Mouse (Mus musculus) forebrain, embryonic 13.5 days (tissue): ENCODE data around the gene Cd69. TPM values are rescaled to one million over a fixed set of nuclear protein-coding genes. Genes with fewer than 3 reads are reported as not detected.
A peak's percentile ranks its signal among the peaks of the same experiment; 100 is the strongest.

Experiments used
- ATAC-seq: fragments of 200-750 bp; cut with Nextera tagmentation; 2 replicates; pipeline ENCODE4 v1.8.0; 2017
- H3K27ac ChIP-seq: fragments of 300-500 bp; sonication (generic); 2 replicates; pipeline ENCODE4 v1.5.1; 2015; ENCODE audit warnings: inconsistent platforms, mild to moderate bottlenecking, moderate library complexity
- H3K27me3 ChIP-seq: fragments of 300-500 bp; sonication (generic); 2 replicates; pipeline ENCODE4 v1.6.1; 2015; ENCODE audit warnings: mild to moderate bottlenecking, inconsistent platforms
- H3K36me3 ChIP-seq: fragments of 300-500 bp; sonication (generic); 2 replicates; pipeline ENCODE4 v1.6.1; 2015; ENCODE audit warnings: mild to moderate bottlenecking, inconsistent platforms; ENCODE audit not compliant: poor library complexity, severe bottlenecking
- H3K4me1 ChIP-seq: fragments of 300-500 bp; sonication (generic); 2 replicates; pipeline ENCODE4 v1.6.1; 2015; ENCODE audit warnings: inconsistent platforms
- H3K4me2 ChIP-seq: fragments of 300-500 bp; sonication (generic); 2 replicates; pipeline ENCODE4 v1.6.1; 2015; ENCODE audit warnings: inconsistent platforms, mild to moderate bottlenecking, moderate library complexity
- H3K4me3 ChIP-seq: fragments of 300-500 bp; sonication (generic); 2 replicates; pipeline ENCODE4 v1.5.1; 2015; ENCODE audit warnings: mild to moderate bottlenecking, inconsistent platforms
- H3K9ac ChIP-seq: fragments of 300-500 bp; sonication (generic); 2 replicates; pipeline ENCODE4 v1.6.1; 2015; ENCODE audit warnings: mild to moderate bottlenecking, inconsistent platforms
- H3K9me3 ChIP-seq: fragments of 300-500 bp; sonication (generic); replicated peaks from 2 replicates; pipeline ENCODE4 v1.6.1; 2016; ENCODE audit warnings: inconsistent platforms
- WGBS: fragments of 180-500 bp; shearing (Covaris S2); methylation state at CpG from one replicate; pipeline ENCODE4 v1.1.7; 2015; 5-methylcytosine and 5-hydroxymethylcytosine counted together
- polyA plus RNA-seq: library from polyadenylated mRNA; unstranded; fragments of >200 nt; fragmentation: Nextera tagmentation; extraction: Ambion mirVana; gene quantifications from 2 replicates; pipeline ENCODE4 v1.2.1, GENCODE M21; 2015

Cd69 gene
- polyA plus RNA-seq, 1 experiment from 2014 or later, result not detected

DNA sequence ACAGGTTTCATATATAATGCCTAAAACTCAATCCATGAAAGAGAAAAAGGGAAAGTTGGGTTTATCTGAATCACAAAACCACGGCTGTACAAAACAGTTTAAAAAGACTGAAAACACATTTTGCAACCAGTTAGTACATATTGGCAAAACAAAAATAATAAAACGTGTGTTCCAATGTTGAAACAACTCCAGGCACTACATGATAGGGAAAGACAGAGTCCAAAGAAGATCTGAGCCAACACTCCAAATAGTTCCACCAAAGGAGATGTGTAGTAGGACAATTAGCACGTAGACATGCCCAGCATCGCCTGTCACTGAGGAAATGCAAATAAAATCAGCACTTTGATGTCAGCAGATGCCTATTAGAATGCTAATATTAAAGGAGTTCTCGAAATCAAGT lies 33.8 kb downstream of the Cd69 start:
- H3K4me3 ChIP-seq, result no peak overlapping the region
- no peak overlapping the region for H3K4me2 ChIP-seq
- H3K27ac ChIP-seq, result no peak overlapping the region
- no peaks in the 10 kb centered on the region for H3K27me3 ChIP-seq
- H3K9ac ChIP-seq, result no peak overlapping the region
- H3K9me3 ChIP-seq, result no peaks in the 10 kb centered on the region
- ATAC-seq, result no peak
- H3K36me3 ChIP-seq, result no peaks in the 10 kb centered on the region
- 0 out of 2 replicates have a peak, but pooled peaks cover 3% of the 10 kb centered on the region for H3K4me1 ChIP-seq
- WGBS, result 70% methylated on average over 5 of the region's 5 CpGs

DNA sequence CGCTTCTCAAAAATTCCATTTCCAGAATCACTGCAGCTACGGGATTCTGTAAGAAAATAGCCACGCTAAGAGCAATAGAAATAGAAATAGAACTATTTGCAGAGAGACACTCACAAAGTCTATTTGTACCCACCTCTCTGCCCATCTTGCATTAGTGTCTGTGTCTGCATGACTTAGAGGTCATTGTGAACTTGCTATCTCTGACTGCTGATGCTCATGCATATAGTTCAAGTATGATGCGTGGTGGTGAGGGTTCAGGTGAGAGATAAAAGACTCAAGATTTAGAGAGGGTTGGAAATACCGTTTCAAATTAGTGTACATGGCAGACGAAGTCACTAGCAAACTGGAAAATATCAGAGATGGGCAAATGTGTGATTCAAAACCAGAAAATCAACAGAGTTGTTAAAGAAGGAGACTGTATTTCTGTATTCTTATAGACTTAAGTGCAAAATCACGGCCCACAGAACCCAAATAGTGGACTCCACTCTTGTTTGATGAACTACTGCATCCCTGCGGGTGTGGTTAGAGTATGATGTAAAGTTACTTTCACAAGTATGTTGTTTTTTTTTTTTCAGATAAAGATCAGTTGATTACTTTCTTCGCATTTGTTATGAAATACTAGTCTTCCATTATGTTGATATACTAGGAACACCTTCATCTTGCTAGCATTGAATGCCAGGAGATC lies 35.5 kb downstream of the Cd69 start:
- Histone ChIP-seq H3K4me2 (no peak overlapping the region), H3K36me3 (no peaks in the 10 kb centered on the region), H3K4me1 (0 out of 2 replicates have a peak, but pooled peaks cover 3% of the 10 kb centered on the region), H3K4me3 (no peak overlapping the region), H3K27me3 (no peaks in the 10 kb centered on the region), H3K9ac (no peak overlapping the region), H3K9me3 (no peaks in the 10 kb centered on the region), H3K27ac (no peak overlapping the region)
- ATAC-seq, result no peak
- 89% methylated on average over 9 of the region's 9 CpGs for WGBS

DNA sequence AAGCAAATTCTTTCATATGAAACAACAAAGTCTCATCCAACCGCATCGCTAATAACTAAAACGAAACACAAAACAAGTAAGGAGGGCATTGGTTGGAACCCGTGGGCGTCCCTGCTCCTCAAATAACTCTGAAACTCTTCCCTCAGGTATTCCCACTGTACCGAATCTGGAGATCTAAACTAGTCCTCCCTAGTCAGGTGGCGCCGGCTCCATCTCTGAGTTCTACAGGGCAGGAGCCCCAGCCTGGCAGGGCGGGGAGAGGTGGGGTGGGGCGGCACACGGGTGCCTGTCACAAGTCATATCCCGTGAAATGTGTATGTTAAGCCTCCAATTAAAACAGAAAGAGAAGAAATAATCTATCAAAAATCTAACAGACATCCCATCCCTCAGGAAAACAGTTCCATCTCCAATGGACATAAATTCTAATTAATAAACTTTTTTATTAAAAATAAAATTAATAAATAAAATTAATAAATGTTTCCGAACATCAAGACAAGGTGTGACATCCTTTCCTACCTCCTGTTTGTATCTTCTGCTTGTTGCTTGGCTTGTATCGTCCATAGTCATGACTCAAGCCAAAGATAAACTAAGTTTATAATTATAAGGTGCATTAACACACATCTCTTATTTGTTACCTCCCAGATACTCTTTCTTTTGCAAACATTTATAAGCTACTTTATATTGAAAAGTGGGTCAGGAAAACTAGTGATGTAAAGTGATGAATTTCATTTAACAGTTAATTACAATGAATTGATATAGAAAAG lies 36.8 kb downstream of the Cd69 start:
- Histone ChIP-seq H3K4me3 (peak overlapping the region; percentile 50), H3K9ac (peak overlapping the region; percentile 43)
- 12% methylated on average over 14 of the region's 14 CpGs for WGBS

DNA sequence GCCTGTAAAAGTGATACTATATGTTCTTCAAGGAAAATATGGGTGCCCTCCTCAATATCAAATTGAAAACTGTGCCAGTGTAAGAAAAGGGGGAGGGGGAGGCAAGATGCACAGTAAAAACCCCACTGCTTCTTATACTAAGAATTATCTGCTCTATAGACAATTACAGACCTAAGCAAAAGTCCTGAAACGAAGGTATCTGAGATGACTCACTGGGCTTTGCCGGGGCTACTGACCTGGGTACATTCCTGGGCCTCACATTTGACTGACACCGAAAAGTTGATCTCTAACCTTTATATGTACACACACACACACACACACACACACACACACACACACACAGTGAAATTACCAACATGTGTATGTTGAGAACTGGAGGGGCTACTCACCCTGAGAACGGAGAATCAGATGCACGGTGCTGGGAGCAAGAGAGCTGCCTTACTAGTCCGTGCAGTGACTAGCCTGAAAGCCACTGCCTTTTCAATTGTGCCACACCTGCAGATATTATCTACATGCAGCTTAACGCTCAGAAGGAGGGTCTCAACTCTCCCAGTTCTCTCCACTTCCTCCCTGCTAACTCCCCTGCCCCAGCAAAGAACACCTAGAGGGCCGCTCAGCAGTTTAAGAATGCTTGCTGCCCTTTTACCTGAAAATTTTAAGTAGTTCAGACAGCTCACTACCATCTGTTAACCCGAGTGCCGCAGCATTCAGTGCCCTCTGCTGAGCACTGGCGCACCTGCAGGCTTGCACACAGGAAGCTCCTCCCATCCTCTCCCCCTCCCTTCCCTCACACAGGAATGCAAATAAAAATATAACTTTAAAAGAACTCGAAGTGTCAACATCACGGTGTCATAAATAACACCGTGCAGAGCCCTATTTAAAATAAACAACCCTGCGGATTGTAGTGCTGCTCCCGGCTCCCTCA lies 37.6 kb downstream of the Cd69 start:
- H3K9ac ChIP-seq, result peak overlapping the region; percentile 43
- ATAC-seq, result peak; percentile 96
- 21% methylated on average over 16 of the region's 16 CpGs for WGBS
- no peaks in the 10 kb centered on the region for H3K27me3 ChIP-seq
- 0 out of 2 replicates have a peak, but pooled peaks cover 3% of the 10 kb centered on the region for H3K4me1 ChIP-seq
- no peaks in the 10 kb centered on the region for H3K9me3 ChIP-seq
- peak overlapping the region; percentile 50 for H3K4me3 ChIP-seq
- peak overlapping the region; percentile 67 for H3K4me2 ChIP-seq
- H3K36me3 ChIP-seq, result no peaks in the 10 kb centered on the region
- H3K27ac ChIP-seq, result no peak overlapping the region

More for the DNA sequence above, 36.8 kb downstream of the Cd69 start:
- no peaks in the 10 kb centered on the region for H3K9me3 ChIP-seq
- 0 out of 2 replicates have a peak, but pooled peaks cover 3% of the 10 kb centered on the region for H3K4me1 ChIP-seq
- H3K27ac ChIP-seq, result no peak overlapping the region
- no peaks in the 10 kb centered on the region for H3K27me3 ChIP-seq
- peak overlapping the region; percentile 67 for H3K4me2 ChIP-seq
- ATAC-seq, result peak; percentile 80
- H3K36me3 ChIP-seq, result no peaks in the 10 kb centered on the region

DNA sequence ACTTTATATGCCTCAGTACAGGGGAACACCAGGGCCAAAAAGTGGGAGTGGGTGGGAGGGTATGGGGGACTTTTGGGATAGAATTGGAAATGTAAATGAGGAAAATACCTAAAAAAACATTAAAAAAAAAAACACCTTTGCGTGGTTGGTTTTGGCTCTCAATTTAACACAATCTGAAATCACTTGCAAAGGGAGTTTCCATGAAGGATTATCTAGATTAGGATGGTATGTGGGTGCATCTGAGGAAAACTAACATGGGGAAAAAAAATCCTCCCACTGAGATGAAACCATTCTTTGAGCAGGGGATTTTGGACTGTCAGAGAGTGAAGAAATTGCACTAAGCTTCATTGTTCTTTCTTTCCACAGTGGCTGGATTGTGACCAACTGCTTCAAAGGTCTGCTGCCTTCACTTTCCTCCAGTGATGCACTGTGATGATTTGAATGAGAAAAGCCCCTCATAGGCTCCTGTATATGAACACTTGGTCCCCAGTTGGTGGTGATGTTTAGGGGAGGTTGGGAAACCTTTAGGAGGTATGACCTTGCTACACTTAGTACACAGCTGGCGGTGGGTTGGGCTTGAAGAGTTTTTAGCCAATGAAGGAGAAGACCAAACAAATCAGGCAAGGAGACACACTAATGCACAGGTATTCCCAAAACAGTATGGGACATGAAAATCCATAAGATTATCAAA lies 38.4 kb downstream of the Cd69 start:
- Histone ChIP-seq H3K4me3 (no peak overlapping the region), H3K27ac (no peak overlapping the region), H3K4me2 (no peak overlapping the region), H3K9ac (no peak overlapping the region), H3K9me3 (no peaks in the 10 kb centered on the region), H3K27me3 (no peaks in the 10 kb centered on the region), H3K4me1 (0 out of 2 replicates have a peak, but pooled peaks cover 3% of the 10 kb centered on the region), H3K36me3 (no peaks in the 10 kb centered on the region)
- no peak for ATAC-seq
- WGBS, result 85% methylated on average over 2 of the region's 2 CpGs

DNA sequence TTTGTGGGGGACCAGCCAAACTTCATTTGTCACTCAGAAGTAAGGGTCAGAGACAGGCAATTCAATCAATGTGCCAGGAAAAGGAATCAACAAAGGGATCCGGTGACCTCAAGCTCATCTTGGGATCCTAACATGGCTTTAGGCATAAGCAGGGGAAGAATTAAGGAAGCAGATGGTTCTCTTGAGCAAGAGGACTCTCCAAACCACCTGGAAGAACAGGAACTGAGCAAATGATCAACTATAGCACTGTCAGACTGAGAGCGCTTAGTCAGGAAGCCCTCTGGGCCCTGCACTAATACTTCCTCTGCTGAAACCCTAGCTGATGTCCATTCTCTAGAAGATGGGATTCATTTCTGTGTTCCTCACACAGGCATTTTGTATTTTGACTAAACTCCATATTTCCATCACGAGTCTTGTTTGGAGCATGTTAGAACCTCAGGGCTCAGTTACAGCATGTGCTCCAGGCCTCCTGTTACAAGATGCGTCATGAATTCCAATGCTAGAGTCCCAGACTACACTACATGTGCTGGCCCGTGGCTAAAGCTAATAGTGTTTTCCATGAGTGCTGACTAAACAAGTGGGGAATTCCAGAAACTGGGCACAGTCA lies 39.3 kb downstream of the Cd69 start:
- no peaks in the 10 kb centered on the region for H3K27me3 ChIP-seq
- H3K4me3 ChIP-seq, result no peak overlapping the region
- H3K9me3 ChIP-seq, result no peaks in the 10 kb centered on the region
- H3K36me3 ChIP-seq, result no peaks in the 10 kb centered on the region
- WGBS, result 92% methylated on average over 5 of the region's 5 CpGs
- ATAC-seq, result no peak
- H3K4me2 ChIP-seq, result no peak overlapping the region
- no peak overlapping the region for H3K27ac ChIP-seq
- 0 out of 2 replicates have a peak, but pooled peaks cover 3% of the 10 kb centered on the region for H3K4me1 ChIP-seq
- no peak overlapping the region for H3K9ac ChIP-seq

DNA sequence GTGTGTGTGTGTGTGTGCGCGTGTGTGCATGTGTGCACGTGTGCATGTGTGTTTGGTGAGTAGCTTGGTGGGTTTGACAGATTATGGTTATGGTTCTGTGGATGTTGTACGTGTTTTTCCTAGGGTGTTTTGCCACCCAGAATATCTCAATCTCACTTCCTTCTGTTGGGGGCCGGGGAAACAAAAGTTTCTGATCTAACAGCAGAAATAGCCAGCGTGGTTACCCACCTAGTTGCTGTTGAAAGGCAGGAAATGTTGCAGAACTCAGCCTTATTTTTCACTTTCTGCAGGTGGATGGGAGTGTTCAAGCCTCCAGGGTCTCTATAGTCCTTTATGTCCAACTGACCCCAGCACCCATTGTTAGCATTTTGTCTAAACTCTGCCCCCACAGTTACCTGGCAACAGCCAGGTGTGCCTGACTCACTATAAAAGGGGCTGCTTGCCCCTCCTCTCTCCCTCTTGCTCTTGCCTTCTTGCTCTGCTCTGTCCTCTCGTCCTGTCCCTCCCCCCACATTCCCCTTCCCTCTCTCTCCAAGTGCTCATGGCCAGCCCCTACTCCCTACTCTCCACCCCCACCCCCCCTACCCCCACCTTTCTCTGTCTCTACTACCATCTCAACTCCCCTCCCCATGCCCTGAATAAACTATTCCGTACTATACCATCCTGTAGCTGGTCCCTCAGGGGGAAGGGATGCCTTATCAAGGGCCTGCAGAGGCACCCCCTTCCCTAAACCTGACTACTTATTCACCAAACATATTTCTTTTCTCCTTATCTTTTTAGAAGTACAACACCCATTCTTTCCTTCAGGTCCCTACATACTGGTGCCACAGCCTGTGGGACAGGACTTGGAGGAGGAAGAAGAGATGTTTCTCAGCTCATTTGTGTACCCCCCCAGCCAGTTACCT lies 40.5 kb downstream of the Cd69 start:
- H3K9me3 ChIP-seq, result no peaks in the 10 kb centered on the region
- 82% methylated on average over 8 of the region's 8 CpGs for WGBS
- no peak overlapping the region for H3K4me3 ChIP-seq
- H3K27ac ChIP-seq, result no peak overlapping the region
- peaks cover 6% of the 10 kb centered on the region; the same call in 1 of the 2 replicates for H3K4me1 ChIP-seq
- H3K27me3 ChIP-seq, result no peaks in the 10 kb centered on the region
- no peak for ATAC-seq
- H3K4me2 ChIP-seq, result no peak overlapping the region
- no peak overlapping the region for H3K9ac ChIP-seq
- no peaks in the 10 kb centered on the region for H3K36me3 ChIP-seq

DNA sequence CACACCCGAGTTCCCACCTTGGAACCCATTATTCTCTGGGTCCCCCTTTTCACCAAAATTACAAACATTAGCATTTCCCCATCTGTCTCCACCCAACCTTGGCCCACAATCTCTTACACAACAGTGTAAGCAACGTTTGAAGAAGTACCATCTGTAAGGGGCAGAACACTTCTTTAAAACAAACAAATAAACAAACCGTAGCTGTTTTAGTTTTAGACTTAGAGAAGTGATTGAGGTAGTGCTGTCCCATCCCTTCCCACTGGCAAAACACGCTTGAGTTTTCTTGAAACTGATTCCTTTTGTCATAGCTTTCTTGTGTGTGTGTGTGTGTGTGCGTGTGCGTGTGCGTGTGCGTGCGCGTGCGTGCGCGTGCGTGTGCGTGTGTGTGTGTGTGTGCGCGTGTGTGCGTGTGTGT lies 41.3 kb downstream of the Cd69 start:
- WGBS, result 89% methylated on average over 8 of the region's 18 CpGs
- H3K4me3 ChIP-seq, result no peak overlapping the region
- no peaks in the 10 kb centered on the region for H3K9me3 ChIP-seq
- H3K9ac ChIP-seq, result no peak overlapping the region
- H3K27me3 ChIP-seq, result no peaks in the 10 kb centered on the region
- no peaks in the 10 kb centered on the region for H3K36me3 ChIP-seq
- no peak overlapping the region for H3K27ac ChIP-seq
- H3K4me2 ChIP-seq, result no peak overlapping the region
- peaks cover 6% of the 10 kb centered on the region; the same call in 1 of the 2 replicates for H3K4me1 ChIP-seq
- no peak for ATAC-seq

DNA sequence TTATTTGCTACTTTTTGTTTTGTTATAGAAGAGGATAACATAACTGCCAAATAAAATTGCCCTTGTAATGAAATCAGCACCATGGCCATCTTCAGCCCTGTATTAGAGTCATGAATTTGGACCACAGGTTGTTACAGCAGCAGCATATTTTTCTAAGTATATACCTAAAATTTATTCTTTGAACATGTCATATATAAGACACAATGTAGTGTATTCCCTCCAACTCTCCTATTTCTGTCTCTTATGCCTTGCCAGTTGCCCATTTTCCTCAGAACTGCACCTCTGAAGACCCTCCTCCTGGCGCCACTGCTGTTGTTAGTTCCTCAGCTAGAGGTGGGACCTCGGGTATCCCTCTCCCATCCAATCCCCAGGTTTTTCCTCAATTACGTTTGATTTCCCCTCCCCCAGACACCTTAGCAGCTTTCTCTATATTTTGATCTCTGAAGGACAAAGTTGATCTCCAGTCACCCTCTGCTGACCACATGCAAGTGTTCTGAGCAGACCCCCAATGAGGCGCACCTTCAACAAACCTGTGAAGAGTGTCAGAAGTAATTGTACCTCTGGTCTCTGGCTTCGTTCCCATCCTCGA lies 41.8 kb downstream of the Cd69 start:
- no peak for ATAC-seq
- Histone ChIP-seq H3K9ac (no peak overlapping the region), H3K27ac (no peak overlapping the region), H3K9me3 (no peaks in the 10 kb centered on the region), H3K4me2 (no peak overlapping the region), H3K36me3 (no peaks in the 10 kb centered on the region), H3K4me3 (no peak overlapping the region), H3K4me1 (peaks cover 6% of the 10 kb centered on the region; the same call in 1 of the 2 replicates), H3K27me3 (no peaks in the 10 kb centered on the region)
- 89% methylated on average over 6 of the region's 6 CpGs for WGBS

DNA sequence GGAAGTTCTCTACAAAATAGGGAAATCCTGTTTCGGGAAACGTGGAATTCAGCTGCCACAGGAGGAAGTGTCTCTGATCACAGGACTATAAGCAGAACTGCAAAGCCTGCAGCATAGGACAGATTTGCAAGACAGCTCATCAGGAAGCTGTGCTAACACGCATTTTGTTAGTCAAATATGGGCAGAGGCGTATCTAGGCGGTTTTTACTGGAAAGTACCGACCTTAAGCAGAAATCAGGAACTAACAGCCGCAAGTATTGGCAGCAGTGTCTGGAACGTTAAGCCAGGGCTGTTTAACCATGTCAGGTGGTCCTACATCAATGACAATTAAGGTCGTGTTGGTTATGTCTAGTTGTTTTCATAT lies 42.4 kb downstream of the Cd69 start:
- no peak for ATAC-seq
- H3K9me3 ChIP-seq, result no peaks in the 10 kb centered on the region
- no peak overlapping the region for H3K4me2 ChIP-seq
- no peak overlapping the region for H3K9ac ChIP-seq
- H3K4me1 ChIP-seq, result peaks cover 5% of the 10 kb centered on the region; the same call in 1 of the 2 replicates
- no peak overlapping the region for H3K27ac ChIP-seq
- WGBS, result 89% methylated on average over 9 of the region's 9 CpGs
- no peaks in the 10 kb centered on the region for H3K36me3 ChIP-seq
- H3K27me3 ChIP-seq, result no peaks in the 10 kb centered on the region
- H3K4me3 ChIP-seq, result no peak overlapping the region
